Mouse (Mus musculus) CH12.LX (cell line): ENCODE data around the gene Pde4d.

Experiments
- CHD1 ChIP-seq: IDR thresholded peaks from 2 replicates; pipeline ENCODE4 v1.6.1; 2012; ENCODE audit warnings: low read depth, low read length, improper control_type of control experiment, inconsistent platforms
- CTCF ChIP-seq, 2 experiments: IDR thresholded peaks in 1 of 2; conservative IDR thresholded peaks in 1 of 2; 2 replicates each; pipeline ENCODE4 v1.5.1; 2011 to 2012; ENCODE audit warnings: low read depth in 2 of 2, low read length in 2 of 2, improper control_type of control experiment in 1 of 2, inconsistent platforms in 1 of 2, mild to moderate bottlenecking in 1 of 2, moderate library complexity in 1 of 2
- E2F4 ChIP-seq: IDR thresholded peaks from 2 replicates; pipeline ENCODE4 v1.6.1; 2011; ENCODE audit warnings: low read depth, low read length, improper control_type of control experiment; ENCODE audit not compliant: insufficient replicate concordance
- ELF1 ChIP-seq: IDR thresholded peaks from 2 replicates; pipeline ENCODE4 v1.6.1; 2014; ENCODE audit warnings: low read depth, mild to moderate bottlenecking, inconsistent platforms, low read length, improper control_type of control experiment
- EP300 ChIP-seq: IDR thresholded peaks from 2 replicates; pipeline ENCODE4 v1.6.1; 2011; ENCODE audit warnings: low read length, improper control_type of control experiment
- HCFC1 ChIP-seq: IDR thresholded peaks from 2 replicates; pipeline ENCODE4 v1.6.1; 2012; ENCODE audit warnings: low read depth, mild to moderate bottlenecking, inconsistent platforms, low read length, improper control_type of control experiment
- MAFK ChIP-seq: IDR thresholded peaks from 2 replicates; pipeline ENCODE4 v1.6.1; 2011; ENCODE audit warnings: low read length, improper control_type of control experiment; ENCODE audit not compliant: insufficient replicate concordance
- MXI1 ChIP-seq: IDR thresholded peaks from 2 replicates; pipeline ENCODE4 v1.6.1; 2011; ENCODE audit warnings: mild to moderate bottlenecking, low read depth, low read length, improper control_type of control experiment
- MYC ChIP-seq: IDR thresholded peaks from 2 replicates; pipeline ENCODE4 v1.6.1; 2011; ENCODE audit warnings: low read depth, mild to moderate bottlenecking, improper control_type of control experiment, low read length
- POLR2A ChIP-seq: IDR thresholded peaks from 2 replicates; pipeline ENCODE4 v1.6.1; 2011; ENCODE audit warnings: low read depth, mild to moderate bottlenecking, improper control_type of control experiment, low read length
- RAD21 ChIP-seq: IDR thresholded peaks from 2 replicates; pipeline ENCODE4 v1.6.1; 2011; ENCODE audit warnings: low read depth, mild to moderate bottlenecking, low read length, improper control_type of control experiment, moderate library complexity
- SIN3A ChIP-seq: IDR thresholded peaks from 2 replicates; pipeline ENCODE4 v1.6.1; 2012; ENCODE audit warnings: low read length, improper control_type of control experiment, inconsistent platforms
- ZC3H11A ChIP-seq: IDR thresholded peaks from 2 replicates; pipeline ENCODE4 v1.6.1; 2012; ENCODE audit warnings: low read depth, mild to moderate bottlenecking, inconsistent platforms, low read length, improper control_type of control experiment

DNA sequence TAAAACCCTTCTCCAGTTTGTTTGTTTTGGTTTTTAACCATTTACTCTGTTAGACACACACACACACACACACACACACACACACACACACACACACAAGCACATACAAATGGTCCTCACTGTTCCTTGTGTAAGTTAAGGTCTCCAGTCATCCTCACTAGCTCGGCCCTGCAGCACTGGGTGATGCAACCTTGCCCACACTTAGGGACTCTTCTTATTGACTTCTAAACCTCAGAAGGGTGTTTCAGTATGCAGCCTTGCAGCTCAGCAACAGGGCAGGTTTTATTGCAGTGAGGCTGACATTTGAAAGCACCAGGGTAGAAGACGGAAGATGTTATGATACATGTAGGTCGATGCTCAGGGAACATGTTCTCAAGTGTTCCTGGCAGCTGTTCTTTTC, 1379.7 kb downstream of the Pde4d start:
- no peak for TF ChIP-seq CHD1
- TF ChIP-seq CTCF (conservative IDR thresholded peaks at IDR 0.05 in 1 of 2, IDR thresholded peaks at IDR 0.05 in 1 of 2; ENCODE audit: low read depth in 2 of 2, low read length in 2 of 2) = no peak
- no peak for TF ChIP-seq ZC3H11A
- no peak for TF ChIP-seq POLR2A
- no peak for TF ChIP-seq MXI1
- no peak for TF ChIP-seq EP300
- TF ChIP-seq MYC = no peak
- TF ChIP-seq HCFC1 = no peak
- TF ChIP-seq E2F4 = no peak
- TF ChIP-seq ELF1 = no peak
- no peak for TF ChIP-seq SIN3A
- no peak for TF ChIP-seq MAFK
- no peak for TF ChIP-seq RAD21
